Mouse (Mus musculus): ENCODE results near the gene Hipk4. TPM values are rescaled to one million over a fixed set of nuclear protein-coding genes. Genes with fewer than 3 reads are reported as not detected.

Gene Hipk4
- total and polyA plus RNA-seq, 2 experiments from 2014 or later: 0.88 to 1.8 TPM

DNA sequence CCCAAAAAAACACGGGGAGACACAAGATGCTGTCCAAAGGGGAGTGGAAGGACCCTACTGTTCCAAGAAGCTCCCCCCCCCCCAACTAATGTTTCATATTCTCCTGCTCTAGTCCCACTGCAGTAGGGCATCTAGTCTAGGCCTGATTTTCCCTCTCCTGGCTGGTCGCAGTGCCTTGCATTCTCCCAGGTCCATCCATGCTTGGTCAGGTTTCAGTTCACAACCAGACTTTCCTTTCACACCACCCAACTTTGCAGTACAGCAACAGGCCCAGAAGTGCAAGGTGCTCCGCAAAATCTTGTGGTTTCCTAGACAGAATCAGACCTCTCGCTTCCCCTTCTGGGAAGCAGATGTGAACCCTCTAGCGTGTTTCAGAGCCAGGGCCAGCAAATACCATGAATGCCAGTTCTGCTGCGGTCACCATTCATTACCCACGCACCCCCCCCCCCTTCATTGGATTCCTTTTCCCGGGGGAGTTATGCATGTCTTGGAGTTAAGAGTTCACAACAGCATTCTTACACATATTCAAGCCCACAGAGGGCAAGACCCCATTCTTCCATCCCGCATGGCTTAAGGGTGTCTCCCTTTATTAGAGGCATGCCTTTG, 16.2 kb upstream of the Hipk4 start:
- no peak for TF ChIP-seq CTCF (IDR thresholded peaks at IDR 0.05)
- no peak for ATAC-seq (ENCODE audit: low FRiP score)
- H3K4me2 ChIP-seq (ENCODE audit: low read depth, low read length, poor library complexity, severe bottlenecking): peak overlapping the region; percentile 57

DNA sequence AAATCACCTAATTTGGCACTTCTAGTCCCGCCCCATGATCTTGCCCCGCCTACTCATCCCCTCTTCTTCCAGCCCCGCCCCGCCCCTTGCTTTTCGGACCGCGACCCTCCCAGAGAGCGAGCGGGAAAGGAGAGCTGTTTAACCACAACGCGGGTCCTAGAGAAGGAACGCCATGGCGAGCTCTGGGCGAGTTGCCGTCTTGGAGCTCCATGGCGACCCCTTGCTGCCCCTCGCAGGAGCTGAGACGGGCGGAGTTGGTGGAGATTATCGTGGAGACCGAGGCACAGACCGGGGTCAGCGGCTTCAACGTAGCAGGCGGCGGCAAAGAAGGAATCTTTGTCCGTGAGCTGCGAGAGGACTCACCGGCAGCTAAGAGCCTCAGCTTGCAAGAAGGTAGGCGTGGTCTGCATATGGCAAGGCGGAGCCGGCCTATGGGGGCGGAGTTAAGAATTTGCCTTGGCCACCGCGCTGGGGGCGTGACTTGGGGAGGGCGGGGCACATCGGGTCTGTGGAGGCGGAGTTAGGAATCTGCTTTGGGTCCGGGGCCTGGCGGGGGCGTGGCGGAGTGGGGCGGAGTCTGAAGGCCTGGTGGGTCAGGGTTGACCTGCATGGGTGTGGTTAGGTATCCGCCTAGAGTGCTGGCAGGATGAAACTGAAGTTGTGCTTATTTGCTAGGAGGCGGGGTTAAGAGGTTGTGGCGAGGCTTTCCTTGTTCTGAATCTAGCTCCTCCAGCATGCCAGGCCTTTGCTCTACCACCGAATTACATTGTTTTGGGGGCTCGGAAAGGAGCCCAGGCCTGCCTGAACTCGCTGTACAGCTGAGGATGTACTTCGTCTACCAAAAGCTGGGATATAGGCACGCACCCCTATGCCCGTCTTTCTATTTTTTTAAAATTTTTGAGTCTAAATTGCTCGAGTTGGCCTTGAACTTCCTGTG, 15.1 kb upstream of the Hipk4 start:
- peak; percentile 89 for ATAC-seq (ENCODE audit: low FRiP score)
- WGBS: under 1% methylated on average over 49 of the region's 54 CpGs
- Histone ChIP-seq H3K9ac (replicated peaks; ENCODE audit: low read length, poor library complexity, severe bottlenecking) (peak overlapping the region; percentile 62), H3K4me2 (ENCODE audit: low read depth, low read length, poor library complexity, severe bottlenecking) (peak overlapping the region; percentile 57), H3K36me3 (ENCODE audit: insufficient read depth, low read length) (no peaks in the 10 kb centered on the region), H3K9me3 (ENCODE audit: low read length) (no peaks in the 10 kb centered on the region), H3K4me3 (ENCODE audit: low read depth, low read length) (peak overlapping the region; percentile 48), H3K4me1 (ENCODE audit: insufficient read depth, low read length) (peaks cover 4% of the 10 kb centered on the region; the same call in 1 of the 2 replicates), H3K27me3 (ENCODE audit: insufficient read depth, low read length) (no peaks in the 10 kb centered on the region), H3K27ac (ENCODE audit: low read depth, low read length) (peak overlapping the region; percentile 90)
- DNase-seq (ENCODE audit: low spot score): peak; percentile 96
- peak; percentile 69 for TF ChIP-seq CTCF (IDR thresholded peaks at IDR 0.05)

More for the DNA sequence above, 16.2 kb upstream of the Hipk4 start:
- Histone ChIP-seq H3K4me3 (ENCODE audit: low read depth, low read length) (peak overlapping the region; percentile 48), H3K9me3 (ENCODE audit: low read length) (no peaks in the 10 kb centered on the region), H3K9ac (replicated peaks; ENCODE audit: low read length, poor library complexity, severe bottlenecking) (peak overlapping the region; percentile 62; the same call in 1 of the 2 replicates), H3K4me1 (ENCODE audit: insufficient read depth, low read length) (peaks cover 4% of the 10 kb centered on the region; the same call in 1 of the 2 replicates), H3K27ac (ENCODE audit: low read depth, low read length) (no peak overlapping the region; the same call in 1 of the 2 replicates), H3K36me3 (ENCODE audit: insufficient read depth, low read length) (no peaks in the 10 kb centered on the region), H3K27me3 (ENCODE audit: insufficient read depth, low read length) (no peaks in the 10 kb centered on the region)
- DNase-seq (ENCODE audit: low spot score): no peak
- WGBS: 48% methylated on average over 9 of the region's 9 CpGs

DNA sequence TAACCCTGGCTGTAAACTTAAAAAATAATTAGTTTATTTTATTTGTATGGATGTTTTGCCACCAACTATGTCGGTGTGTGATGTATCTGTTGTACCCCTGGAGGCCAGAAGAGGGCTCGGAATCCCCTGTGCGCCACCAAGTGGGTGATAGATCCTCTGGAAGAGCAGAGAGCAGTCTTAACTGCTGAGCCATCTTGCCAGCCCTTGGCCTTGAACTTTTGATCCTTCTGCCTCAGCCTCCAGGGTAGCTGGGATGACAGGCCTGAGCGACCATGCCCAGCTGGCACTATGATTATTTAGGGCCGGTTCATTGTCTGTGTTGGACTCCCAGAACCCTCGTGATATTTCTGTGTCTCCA, 14.4 kb upstream of the Hipk4 start:
- no peak overlapping the region for H3K9ac ChIP-seq (replicated peaks; ENCODE audit: low read length, poor library complexity, severe bottlenecking)
- peak; percentile 81 for TF ChIP-seq CTCF (IDR thresholded peaks at IDR 0.05)
- H3K4me1 ChIP-seq (ENCODE audit: insufficient read depth, low read length): peaks cover 4% of the 10 kb centered on the region; the same call in 1 of the 2 replicates
- WGBS: 24% methylated on average over 6 of the region's 6 CpGs
- no peaks in the 10 kb centered on the region for H3K36me3 ChIP-seq (ENCODE audit: insufficient read depth, low read length)
- peak overlapping the region; percentile 48 for H3K4me3 ChIP-seq (ENCODE audit: low read depth, low read length)
- DNase-seq (ENCODE audit: low spot score) (peak; percentile 65), ATAC-seq (ENCODE audit: low FRiP score) (peak; percentile 67; the same call in 1 of the 2 replicates)
- H3K9me3 ChIP-seq (ENCODE audit: low read length): no peaks in the 10 kb centered on the region
- H3K27ac ChIP-seq (ENCODE audit: low read depth, low read length): 0 out of 2 replicates have a peak overlapping the region, but pooled peaks have one; percentile 90
- H3K4me2 ChIP-seq (ENCODE audit: low read depth, low read length, poor library complexity, severe bottlenecking): peak overlapping the region; percentile 57
- H3K27me3 ChIP-seq (ENCODE audit: insufficient read depth, low read length): no peaks in the 10 kb centered on the region

- H3K4me3 ChIP-seq (ENCODE audit: low read depth, low read length): no peak overlapping the region
- H3K27me3 ChIP-seq (ENCODE audit: insufficient read depth, low read length): no peaks in the 10 kb centered on the region
- 77% methylated on average over 2 of the region's 2 CpGs for WGBS
- H3K9me3 ChIP-seq (ENCODE audit: low read length): no peaks in the 10 kb centered on the region
- no peak for ATAC-seq (ENCODE audit: low FRiP score)
- no peak overlapping the region for H3K4me2 ChIP-seq (ENCODE audit: low read depth, low read length, poor library complexity, severe bottlenecking)
- H3K36me3 ChIP-seq (ENCODE audit: insufficient read depth, low read length): no peaks in the 10 kb centered on the region
- no peak overlapping the region for H3K27ac ChIP-seq (ENCODE audit: low read depth, low read length)
- DNase-seq (ENCODE audit: low spot score): no peak
- peaks cover 4% of the 10 kb centered on the region; the same call in 1 of the 2 replicates for H3K4me1 ChIP-seq (ENCODE audit: insufficient read depth, low read length)
- no peak overlapping the region for H3K9ac ChIP-seq (replicated peaks; ENCODE audit: low read length, poor library complexity, severe bottlenecking)
- no peak for TF ChIP-seq CTCF (IDR thresholded peaks at IDR 0.05)
These were observed 12.3 kb upstream of the Hipk4 start for GRCm38 (mm10) chr7:27510809-27511208.

DNA sequence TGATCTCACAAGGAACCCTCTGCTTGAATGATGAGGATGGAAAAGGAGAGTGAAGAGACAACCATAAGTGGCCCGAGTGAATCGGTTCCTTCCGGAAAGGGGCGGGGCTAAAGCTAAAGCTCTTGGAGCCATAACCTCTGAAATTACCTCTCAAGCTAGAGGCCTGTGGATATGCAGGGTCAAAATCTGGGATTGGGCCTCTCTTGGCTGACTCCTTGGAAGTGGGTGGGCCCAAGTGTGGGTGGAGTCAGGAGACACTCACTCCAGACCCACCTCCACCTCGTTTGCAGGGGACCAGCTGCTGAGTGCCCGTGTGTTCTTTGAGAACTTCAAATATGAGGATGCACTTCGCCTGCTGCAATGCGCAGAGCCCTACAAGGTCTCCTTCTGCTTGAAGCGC, 8.1 kb upstream of the Hipk4 start:
- ATAC-seq (ENCODE audit: low FRiP score): no peak
- no peak for DNase-seq (ENCODE audit: low spot score)

DNA sequence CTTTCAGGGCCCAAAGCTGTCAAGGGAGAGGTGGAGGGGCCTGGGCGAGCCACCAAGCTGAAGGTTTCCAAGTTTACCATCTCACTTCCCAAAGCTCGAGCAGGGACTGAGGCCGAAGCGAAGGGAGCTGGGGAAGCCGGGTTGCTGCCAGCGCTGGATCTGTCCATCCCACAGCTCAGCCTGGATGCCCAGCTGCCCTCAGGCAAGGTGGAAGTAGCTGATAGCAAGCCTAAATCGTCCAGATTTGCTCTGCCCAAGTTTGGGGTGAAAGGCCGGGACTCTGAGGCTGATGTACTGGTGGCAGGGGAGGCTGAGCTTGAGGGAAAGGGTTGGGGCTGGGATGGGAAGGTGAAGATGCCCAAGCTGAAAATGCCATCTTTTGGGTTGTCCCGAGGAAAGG, 4.8 kb upstream of the Hipk4 start:
- ATAC-seq (ENCODE audit: low FRiP score): no peak
- Histone ChIP-seq H3K9ac (replicated peaks; ENCODE audit: low read length, poor library complexity, severe bottlenecking) (no peak overlapping the region), H3K27ac (ENCODE audit: low read depth, low read length) (no peak overlapping the region), H3K36me3 (ENCODE audit: insufficient read depth, low read length) (no peaks in the 10 kb centered on the region), H3K9me3 (ENCODE audit: low read length) (no peaks in the 10 kb centered on the region), H3K4me3 (ENCODE audit: low read depth, low read length) (no peak overlapping the region), H3K27me3 (ENCODE audit: insufficient read depth, low read length) (no peaks in the 10 kb centered on the region), H3K4me1 (ENCODE audit: insufficient read depth, low read length) (no peaks in the 10 kb centered on the region), H3K4me2 (ENCODE audit: low read depth, low read length, poor library complexity, severe bottlenecking) (no peak overlapping the region)
- WGBS: 85% methylated on average over 9 of the region's 9 CpGs
- DNase-seq (ENCODE audit: low spot score): no peak
- TF ChIP-seq CTCF (IDR thresholded peaks at IDR 0.05): no peak

More for the DNA sequence above, 8.1 kb upstream of the Hipk4 start:
- Histone ChIP-seq H3K27ac (ENCODE audit: low read depth, low read length) (no peak overlapping the region), H3K27me3 (ENCODE audit: insufficient read depth, low read length) (no peaks in the 10 kb centered on the region), H3K9ac (replicated peaks; ENCODE audit: low read length, poor library complexity, severe bottlenecking) (no peak overlapping the region), H3K9me3 (ENCODE audit: low read length) (no peaks in the 10 kb centered on the region), H3K36me3 (ENCODE audit: insufficient read depth, low read length) (no peaks in the 10 kb centered on the region), H3K4me3 (ENCODE audit: low read depth, low read length) (no peak overlapping the region), H3K4me2 (ENCODE audit: low read depth, low read length, poor library complexity, severe bottlenecking) (no peak overlapping the region), H3K4me1 (ENCODE audit: insufficient read depth, low read length) (no peaks in the 10 kb centered on the region)
- WGBS: 80% methylated on average over 9 of the region's 9 CpGs
- TF ChIP-seq CTCF (IDR thresholded peaks at IDR 0.05): no peak
